Mouse (Mus musculus) kidney, adult 2 months (tissue): ENCODE data around the gene Gm10273.

ENCODE experiments used
- CTCF ChIP-seq: fragments of 200-500 bp; conservative IDR thresholded peaks from 2 replicates; pipeline ENCODE4 v1.5.1; 2011; ENCODE audit warnings: low read depth, mild to moderate bottlenecking, control low read depth, low read length, moderate library complexity, mixed read lengths; ENCODE audit not compliant: insufficient read depth, insufficient read length
- POLR2A ChIP-seq: fragments of 200-500 bp; IDR thresholded peaks from one replicate; pipeline ENCODE4 v1.6.1; 2011; ENCODE audit warnings: low read depth, low read length, control low read depth

- no peak for TF ChIP-seq POLR2A
- no peak for TF ChIP-seq CTCF
These were observed 28.7 kb upstream of the Gm10273 start for GRCm38 (mm10) chr10:59366746-59367145.
